Mouse (Mus musculus) left cerebral cortex, adult 2 months (tissue): ENCODE measurements around the gene Dact2. TPM values are rescaled to one million over a fixed set of nuclear protein-coding genes. Genes with fewer than 3 reads are reported as not detected.

Experiments used
- DNase-seq, 2 experiments: peaks; one replicate each; pipeline ENCODE4 v3.0.0; 2021 to 2022; ENCODE audit warnings: low spot score in 2 of 2, mixed read lengths in 1 of 2; ENCODE audit errors: extremely low spot score in 1 of 2
- H3K27ac ChIP-seq: fragments of 200-600 bp; 2 replicates; pipeline ENCODE4 v1.8.1; 2022
- H3K4me3 ChIP-seq: fragments of 200-600 bp; 2 replicates; pipeline ENCODE4 v1.8.1; 2022
- CTCF ChIP-seq: fragments of 200-600 bp; IDR thresholded peaks from 2 replicates; pipeline ENCODE4 v1.8.1; 2022; ENCODE audit warnings: antibody characterized with exemption, mild to moderate bottlenecking, moderate library complexity
- intact Hi-C: fragments of 180-260 bp; cut with DNase I; formaldehyde crosslinking; loops from one replicate; pipeline ENCODE4 v1.15.1; 2025
- total RNA-seq, 2 experiments: library from RNA; stranded (reverse); gene quantifications; 2 replicates each; pipeline ENCODE4 v1.2.3; 2021

Dact2 gene
- total RNA-seq, 2 experiments from 2014 or later, result 58.6 to 100 TPM

- TF ChIP-seq CTCF, result no peak
- intact Hi-C loops, result no loop called here
- no peak for DNase-seq
- Histone ChIP-seq H3K27ac (peak overlapping the region; percentile 30; the same call in 1 of the 2 replicates), H3K4me3 (no peak overlapping the region)
Observed at GRCm38 (mm10) chr17:14170961-14171479, 33.1 kb downstream of the Dact2 start.

DNA sequence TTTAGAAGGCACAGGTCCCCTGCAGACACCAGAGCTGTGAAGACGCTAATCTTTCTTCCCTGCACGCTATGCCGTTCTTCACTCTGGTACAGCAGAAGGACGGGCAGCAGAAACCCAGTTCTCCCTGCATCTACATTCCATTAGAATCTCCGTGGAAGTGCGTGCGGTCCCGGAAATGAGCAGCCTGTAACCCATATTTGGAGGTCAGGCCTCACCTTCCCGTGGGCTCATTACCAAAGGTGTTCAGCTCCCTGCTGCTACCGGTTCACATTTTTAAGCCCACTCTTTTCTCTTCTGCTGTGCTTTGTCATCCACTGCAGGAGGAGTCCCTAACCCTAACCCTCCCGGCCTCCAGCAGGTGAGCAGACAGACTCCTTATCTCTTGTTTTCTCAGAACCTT, 34.7 kb downstream of the Dact2 start:
- Histone ChIP-seq H3K4me3 (no peak overlapping the region), H3K27ac (no peak overlapping the region)
- intact Hi-C loops, result loop anchor here (5.0 kb wide), 1 partner anchor 33 kb away; the partner anchor contains the start of gene Dact2
- no peak for DNase-seq
- TF ChIP-seq CTCF, result no peak

DNA sequence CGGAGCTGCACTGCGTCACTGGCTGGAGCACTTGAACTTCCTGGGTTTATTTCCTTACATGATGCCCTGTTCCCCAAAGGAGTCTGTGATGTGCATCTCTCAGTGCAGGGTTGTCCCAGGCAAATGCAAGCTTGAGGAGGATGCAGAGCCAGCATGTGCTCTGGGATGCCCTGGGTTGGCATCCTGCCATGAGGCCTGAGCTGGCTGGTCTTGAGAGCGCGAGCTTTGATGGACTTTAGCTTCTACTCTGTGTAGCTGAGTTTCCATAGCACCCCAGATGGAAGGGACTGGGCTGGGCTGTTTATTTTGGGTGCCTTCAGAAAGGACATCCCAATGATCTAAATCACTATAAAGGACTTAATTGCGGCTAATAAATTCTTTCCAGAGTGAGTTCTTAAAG, 36.5 kb downstream of the Dact2 start:
- intact Hi-C loops, result loop anchor here (5.0 kb wide), 1 partner anchor 35 kb away; the partner anchor contains the start of gene Dact2
- no peak for DNase-seq
- TF ChIP-seq CTCF, result no peak
- no peak overlapping the region; the same call in 1 of the 2 replicates for H3K27ac ChIP-seq
- H3K4me3 ChIP-seq, result no peak overlapping the region

- TF ChIP-seq CTCF, result no peak
- no peak overlapping the region for H3K4me3 ChIP-seq
- intact Hi-C loops, result loop anchor here (5.0 kb wide), 1 partner anchor 35 kb away; the partner anchor contains the start of gene Dact2
- no peak for DNase-seq
- peak overlapping the region; percentile 88 for H3K27ac ChIP-seq
Observed at GRCm38 (mm10) chr17:14166746-14167432, 37.2 kb downstream of the Dact2 start.

GRCm38 (mm10) chr17:14165934-14166610, 38.0 kb downstream of the Dact2 start:
- intact Hi-C loops, result loop anchor here (5.0 kb wide), 1 partner anchor 36 kb away; the partner anchor contains the start of gene Dact2
- peak overlapping the region; percentile 88 for H3K27ac ChIP-seq
- no peak for TF ChIP-seq CTCF

GRCm38 (mm10) chr17:14165332-14165876, 38.7 kb downstream of the Dact2 start:
- no peak for TF ChIP-seq CTCF
- Histone ChIP-seq H3K4me3 (no peak overlapping the region), H3K27ac (peak overlapping the region; percentile 88)
- DNase-seq, result peak; percentile 50 to 54
- intact Hi-C loops, result loop anchor here (5.0 kb wide), 1 partner anchor 37 kb away; the partner anchor contains the start of gene Dact2

More at GRCm38 (mm10) chr17:14165934-14166610, 38.0 kb downstream of the Dact2 start:
- H3K4me3 ChIP-seq, result no peak overlapping the region
- no peak for DNase-seq

- intact Hi-C loops, result no loop called here
- Histone ChIP-seq H3K27ac (no peak overlapping the region), H3K4me3 (no peak overlapping the region)
- DNase-seq, result no peak
- no peak for TF ChIP-seq CTCF
Observed at GRCm38 (mm10) chr17:14160846-14161245, 43.3 kb downstream of the Dact2 start.

- intact Hi-C loops, result no loop called here
- DNase-seq, result no peak
- Histone ChIP-seq H3K4me3 (no peak overlapping the region), H3K27ac (no peak overlapping the region)
- no peak for TF ChIP-seq CTCF
Observed at GRCm38 (mm10) chr17:14157779-14158195, 46.3 kb downstream of the Dact2 start.

Other genes starting within 250 kb of the Dact2 start
- not detected for gene Gm7356, start 200.6 kb downstream of the Dact2 start, total RNA-seq
- gene Gm7358, start 144.8 kb downstream of the Dact2 start, total RNA-seq, result not detected
- 10 to 100 TPM; 13.2 to 13.7 TPM for gene Smoc2, start 75.2 kb upstream of the Dact2 start, total RNA-seq